Mouse (Mus musculus) heart, adult 9 months (tissue): ENCODE measurements around the gene Fis1.
"Not testable (repeated sequence)": the region's sequence is repeated elsewhere in the genome, so short reads cannot be mapped to it uniquely, and the experiment has no call there.

Source experiments
- DNase-seq, 2 experiments: peaks; one replicate each; pipeline ENCODE4 v3.0.0; 2022; ENCODE audit warnings: low spot score in 2 of 2

Fis1 gene

GRCm38 (mm10) chr5:136953015-136953414, at the start of gene Fis1:
Gene Fis1, plus strand, starts transcription at chr5:136953275.
- DNase-seq = peak; percentile 97

- DNase-seq = no peak
Observed at GRCm38 (mm10) chr5:136904621-136905020, 48.5 kb upstream of the Fis1 start.

DNA sequence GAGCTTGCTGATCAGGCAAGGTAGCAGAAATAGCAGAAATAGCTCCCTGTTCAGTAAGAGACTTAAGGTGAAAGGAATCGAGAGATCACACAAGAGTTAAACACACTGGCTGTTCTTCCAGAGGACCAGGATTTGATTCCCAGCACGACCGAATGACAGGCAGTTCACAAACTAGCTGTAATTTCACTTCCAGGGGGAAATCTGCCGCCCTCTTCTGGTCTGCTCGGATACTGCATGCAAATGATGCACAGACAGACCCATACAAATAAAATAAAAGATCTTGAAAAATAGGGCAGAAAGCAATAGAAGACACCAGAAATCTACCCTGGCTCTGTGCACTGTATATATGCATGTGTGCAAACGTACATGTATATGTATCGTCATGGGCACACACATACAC, 47.4 kb upstream of the Fis1 start:
- no peak for DNase-seq

DNA sequence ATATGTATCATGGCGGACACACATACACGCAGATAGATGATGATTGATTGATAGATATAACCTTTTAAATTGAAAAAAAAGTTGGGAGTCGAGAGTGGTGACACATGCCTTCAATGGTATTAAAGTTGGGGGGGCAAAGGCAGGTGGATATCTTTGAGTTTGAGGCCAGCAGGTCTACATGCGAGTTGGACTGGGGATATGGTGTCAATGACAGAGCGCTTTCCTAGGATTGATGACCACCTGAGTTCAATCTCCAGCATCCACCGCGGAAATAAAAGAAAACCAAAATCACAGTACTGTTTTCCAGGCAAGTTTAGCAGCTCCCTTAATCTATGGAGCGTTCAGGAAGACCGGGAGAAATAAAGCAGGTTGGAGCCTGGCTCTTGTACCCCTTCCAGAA, 45.5 kb upstream of the Fis1 start:
- DNase-seq = no peak

DNA sequence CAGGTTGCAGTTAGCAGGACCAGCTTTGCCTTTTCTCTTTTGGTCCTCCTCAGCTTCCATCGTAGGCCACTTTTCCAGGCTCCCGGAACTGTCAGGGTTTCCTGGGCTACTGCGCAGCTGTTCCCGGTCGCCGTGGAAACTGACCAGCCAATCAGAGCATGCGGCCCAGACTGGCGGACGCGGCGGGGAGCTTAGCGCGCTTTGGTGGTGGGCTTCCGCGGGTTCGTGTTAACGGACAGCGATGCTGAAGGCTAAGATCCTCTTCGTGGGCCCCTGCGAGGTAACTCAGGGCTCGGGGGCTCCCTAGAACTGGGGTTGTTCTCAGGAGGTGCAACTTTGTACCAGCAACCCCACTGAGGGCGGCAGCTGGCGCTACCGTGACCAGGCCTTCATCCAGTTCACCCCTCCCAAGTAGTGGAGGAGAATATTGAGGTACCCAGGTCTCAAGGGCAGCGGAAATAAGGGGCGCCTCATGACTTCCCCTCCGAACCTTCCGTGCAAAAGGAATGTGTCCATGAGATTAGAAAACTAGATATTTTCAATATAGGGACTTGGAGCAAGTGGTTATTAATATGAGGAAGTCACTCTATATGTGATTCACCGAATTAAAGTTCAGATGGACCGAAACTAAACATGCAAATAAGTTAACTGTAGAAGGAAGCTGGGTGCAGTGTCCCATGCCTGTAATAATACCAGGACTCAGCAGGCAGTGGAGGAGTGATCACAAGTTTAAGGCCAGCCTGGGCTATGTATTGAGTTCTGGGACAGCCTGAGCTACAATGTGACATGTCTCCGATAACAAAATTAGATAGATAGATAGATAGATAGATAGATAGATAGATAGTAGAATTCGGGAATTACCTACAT, 44.9 kb upstream of the Fis1 start, which contains the start of gene Ift22:
Gene Ift22 (plus strand): TSS at position 160 of the 867 bp plus-strand sequence.
- peak; percentile 92 to 95 for DNase-seq

GRCm38 (mm10) chr5:136914183-136914582, 38.9 kb upstream of the Fis1 start:
- no peak for DNase-seq

DNA sequence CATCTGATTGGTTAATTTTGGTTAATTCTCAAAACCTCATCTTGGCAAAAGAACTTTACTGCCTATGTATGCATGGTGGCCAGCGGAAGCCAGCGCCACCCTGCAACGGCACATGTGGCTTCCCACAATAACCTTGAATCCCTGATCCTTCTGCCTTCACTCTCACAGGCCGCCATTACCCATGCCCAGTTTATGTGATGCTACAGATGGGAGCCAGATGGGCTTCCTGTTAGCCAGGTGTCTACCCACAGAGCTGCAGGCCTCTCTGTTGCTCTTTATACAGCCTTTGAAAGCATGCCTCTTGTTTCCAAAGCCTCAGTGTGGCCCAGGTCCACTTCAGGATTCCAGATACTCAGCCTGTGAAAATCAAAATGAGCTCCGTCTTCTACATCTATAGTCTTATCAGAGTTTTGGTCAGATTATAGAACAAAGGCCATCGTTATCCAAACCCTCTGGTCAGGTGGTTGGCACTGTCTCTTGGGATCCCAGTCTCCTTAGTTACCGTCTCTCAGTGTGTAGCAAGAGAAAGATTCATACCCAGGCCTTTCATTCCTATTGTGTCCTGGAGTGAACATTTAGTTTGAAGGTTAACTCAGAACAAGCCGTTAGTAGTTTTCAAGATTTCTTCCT, 35.3 kb upstream of the Fis1 start:
- DNase-seq = no peak

DNA sequence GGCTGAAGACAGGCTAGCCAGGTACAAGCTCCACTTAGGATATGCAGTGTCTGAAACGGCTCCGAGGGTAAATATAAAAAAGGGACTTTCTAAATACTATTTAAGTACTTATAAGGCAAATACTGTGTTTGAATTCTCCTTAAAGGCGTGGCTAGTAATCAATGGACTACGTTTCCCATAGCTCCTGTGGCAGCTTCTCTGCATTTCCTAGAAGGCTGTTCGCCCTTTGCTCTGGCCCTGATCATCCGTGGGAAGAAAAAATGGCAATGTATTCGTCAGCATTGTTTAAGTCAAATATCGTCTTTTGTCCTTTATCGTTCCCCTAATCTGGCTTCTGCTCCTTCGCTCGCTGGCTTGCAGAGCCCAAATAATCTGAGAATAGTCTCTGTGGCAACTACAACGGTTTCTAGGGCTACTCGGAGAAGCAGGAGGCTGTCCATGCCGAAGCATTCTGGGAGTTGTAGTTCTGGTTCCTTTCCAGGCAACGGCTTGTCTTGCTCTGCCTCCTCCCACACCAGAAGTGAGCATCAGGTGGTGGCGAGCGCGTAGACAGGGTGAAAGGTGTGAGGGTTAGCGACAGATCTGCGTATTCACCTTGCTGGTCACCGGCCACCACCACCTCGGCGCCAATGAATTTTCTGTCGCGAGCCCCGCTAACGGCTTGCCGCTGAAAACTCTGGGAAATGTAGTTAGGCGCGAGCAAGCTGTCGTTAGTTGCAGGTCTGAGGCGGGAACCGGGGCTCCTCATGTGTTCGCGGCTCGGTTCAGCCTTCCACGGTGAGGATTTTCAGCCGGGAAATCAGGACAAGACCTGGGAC, 34.2 kb upstream of the Fis1 start:
- peak; percentile 78 to 81 for DNase-seq

GRCm38 (mm10) chr5:136919546-136920301, 33.4 kb upstream of the Fis1 start:
- no peak for DNase-seq

GRCm38 (mm10) chr5:136922830-136923229, 30.2 kb upstream of the Fis1 start:
- no peak for DNase-seq

- no peak for DNase-seq
Observed at GRCm38 (mm10) chr5:136923751-136924478, 29.2 kb upstream of the Fis1 start.

DNA sequence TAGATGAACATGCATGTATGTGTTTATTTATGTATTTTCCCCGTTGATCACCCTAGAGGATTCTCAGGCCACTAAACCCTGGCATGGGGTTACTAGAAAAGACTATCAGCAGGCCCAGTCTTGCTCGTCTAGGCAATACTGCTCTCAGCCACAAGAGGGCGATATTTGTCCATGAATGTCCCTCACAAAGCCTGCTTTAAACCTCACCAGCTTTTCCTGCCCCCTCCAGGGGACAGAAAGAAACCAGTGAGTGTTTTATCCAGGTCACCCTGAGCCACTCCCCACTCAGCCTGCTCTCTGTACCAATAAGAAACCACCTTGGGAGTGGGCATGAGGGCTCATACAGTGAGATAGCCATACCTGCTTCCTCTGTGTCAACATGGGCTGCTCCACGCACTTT, 24.0 kb upstream of the Fis1 start:
- DNase-seq = peak; percentile 54 to 76

GRCm38 (mm10) chr5:136931896-136932295, 21.2 kb upstream of the Fis1 start:
- DNase-seq = no peak

DNA sequence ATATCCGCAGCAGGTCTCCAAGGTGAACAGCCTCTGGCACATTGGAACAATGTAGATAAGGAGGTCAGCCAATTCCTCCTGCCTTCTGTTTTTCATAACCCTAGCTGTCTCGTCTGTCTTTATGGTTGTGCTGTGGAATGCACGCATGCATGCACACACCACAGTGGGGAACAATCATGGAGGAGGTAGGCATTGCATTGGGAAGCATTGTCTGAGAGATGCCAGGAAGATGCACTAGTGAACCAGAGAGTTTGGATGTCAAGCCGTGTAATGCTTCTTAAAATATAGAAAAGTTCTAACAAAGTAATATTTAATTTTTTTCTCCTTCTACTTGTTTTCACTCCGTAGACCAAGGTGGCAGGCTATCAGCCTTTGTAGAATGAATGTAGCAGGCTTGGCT, 20.1 kb upstream of the Fis1 start:
- no peak for DNase-seq

DNA sequence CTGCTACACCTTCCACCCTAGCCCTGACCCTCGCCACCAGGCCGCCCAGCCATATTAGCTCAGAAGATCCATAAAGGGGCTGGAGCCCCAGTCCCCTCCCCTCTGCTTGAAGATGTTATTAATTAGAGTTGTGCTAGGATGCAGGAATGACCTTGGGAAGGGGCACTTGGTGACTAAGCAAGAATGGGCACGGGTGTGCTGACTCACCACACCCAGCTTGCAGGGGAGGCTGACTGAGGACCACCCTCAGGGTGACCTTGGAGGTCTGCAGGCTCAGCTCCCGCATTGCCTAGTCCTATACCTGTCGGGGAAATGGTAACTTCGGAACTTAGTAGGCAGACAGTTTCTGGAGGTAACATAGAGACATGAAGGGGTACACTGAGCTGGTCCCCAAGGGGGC, 19.1 kb upstream of the Fis1 start:
- no peak for DNase-seq

GRCm38 (mm10) chr5:136935905-136936695, 17.0 kb upstream of the Fis1 start:
- no peak for DNase-seq

GRCm38 (mm10) chr5:136936750-136937149, 16.3 kb upstream of the Fis1 start:
- DNase-seq = no peak

DNA sequence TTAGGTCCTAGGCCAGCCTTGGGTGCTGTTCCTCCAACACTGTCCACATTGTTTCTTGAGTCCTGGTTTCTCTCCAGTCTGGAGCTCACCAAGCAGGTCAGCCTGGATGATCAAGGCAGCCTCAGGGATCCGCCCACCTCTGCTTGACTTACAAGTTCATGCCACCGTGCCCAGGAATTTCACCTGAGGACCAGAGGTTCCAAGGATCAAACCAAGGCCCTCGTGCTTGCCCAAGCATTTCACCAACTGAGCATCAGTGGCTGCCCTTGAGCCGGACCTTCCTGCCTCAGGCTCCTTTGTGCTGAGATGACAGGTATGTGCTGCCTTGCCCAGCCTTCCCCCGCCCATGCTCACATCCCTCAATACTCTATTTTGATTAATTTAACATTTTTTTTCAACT, 15.5 kb upstream of the Fis1 start:
- no peak for DNase-seq

DNA sequence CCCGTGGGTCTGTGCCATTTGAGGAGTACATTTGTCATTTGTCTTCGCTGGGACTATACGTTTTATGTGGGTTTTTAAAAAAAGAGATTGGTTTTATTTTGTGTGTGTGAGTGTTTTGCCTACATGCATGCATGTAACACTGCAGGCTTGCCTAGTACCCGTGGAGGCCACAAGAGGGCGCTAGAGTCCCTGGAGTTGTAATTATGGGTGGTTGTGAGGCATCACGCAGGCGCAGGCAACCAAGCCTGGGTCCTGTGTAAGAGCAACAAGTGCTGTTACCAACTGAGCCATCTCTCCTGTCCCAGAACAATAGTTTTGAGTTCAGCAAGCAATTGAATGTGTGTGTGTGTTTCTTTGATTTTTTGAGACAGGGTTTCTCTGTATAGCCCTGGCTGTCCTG, 13.8 kb upstream of the Fis1 start:
- no peak for DNase-seq

DNA sequence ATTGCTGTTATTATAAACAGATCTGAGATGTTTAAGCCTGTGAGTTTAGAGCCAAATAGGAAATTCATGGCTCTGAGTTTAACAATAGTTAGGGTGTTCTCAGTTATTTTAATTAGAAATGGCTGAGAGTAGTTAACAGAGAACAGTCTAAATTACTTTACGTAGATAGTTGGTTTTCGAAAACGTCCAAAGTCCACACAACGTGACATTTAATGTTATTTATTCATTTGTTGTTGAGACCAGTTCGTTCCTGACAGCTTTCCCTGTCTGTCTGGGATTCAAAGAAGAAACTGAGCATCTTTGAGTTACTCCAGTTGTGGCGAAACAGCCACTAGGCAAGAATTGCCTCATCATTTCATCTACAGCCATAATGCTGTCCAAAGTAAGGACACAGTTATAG, 13.0 kb upstream of the Fis1 start:
- DNase-seq = not testable (repeated sequence)
